Mouse (Mus musculus) hindbrain, postnatal 0 days (tissue): ENCODE data around the gene Slc27a4. TPM values are rescaled to one million over a fixed set of nuclear protein-coding genes. Genes with fewer than 3 reads are reported as not detected.
A peak's percentile ranks its signal among the peaks of the same experiment; 100 is the strongest.

Experiments
- ATAC-seq: fragments of 200-750 bp; cut with Nextera tagmentation; 2 replicates; pipeline ENCODE4 v1.8.0; 2017; ENCODE audit warnings: mild to moderate bottlenecking, moderate TSS enrichment, moderate library complexity
- DNase-seq: peaks from one replicate; pipeline ENCODE4 v3.0.0-alpha.2; 2015; ENCODE audit warnings: low spot score
- H3K27ac ChIP-seq: fragments of 300-500 bp; sonication (generic); 2 replicates; pipeline ENCODE4 v1.5.1; 2014; ENCODE audit warnings: mild to moderate bottlenecking
- H3K27me3 ChIP-seq: fragments of 300-500 bp; sonication (generic); 2 replicates; pipeline ENCODE4 v1.6.1; 2014; ENCODE audit warnings: low read length, mixed read lengths; ENCODE audit not compliant: insufficient read depth
- H3K36me3 ChIP-seq: fragments of 300-500 bp; sonication (generic); 2 replicates; pipeline ENCODE4 v1.6.1; 2014; ENCODE audit warnings: low read length, mixed read lengths; ENCODE audit not compliant: insufficient read depth
- H3K4me1 ChIP-seq: fragments of 300-500 bp; sonication (generic); 2 replicates; pipeline ENCODE4 v1.6.1; 2014; ENCODE audit warnings: antibody characterized with exemption, low read length, mixed read lengths; ENCODE audit not compliant: insufficient read depth
- H3K4me2 ChIP-seq: fragments of 300-500 bp; sonication (generic); 2 replicates; pipeline ENCODE4 v1.6.1; 2014; ENCODE audit warnings: low read depth, mild to moderate bottlenecking, low read length, moderate library complexity, mixed read lengths
- H3K4me3 ChIP-seq: fragments of 300-500 bp; sonication (generic); 2 replicates; pipeline ENCODE4 v1.5.1; 2014; ENCODE audit warnings: low read length
- H3K9ac ChIP-seq: fragments of 300-500 bp; sonication (generic); replicated peaks from 2 replicates; pipeline ENCODE4 v1.6.1; 2014; ENCODE audit warnings: mild to moderate bottlenecking, low read length, moderate library complexity, mixed read lengths
- H3K9me3 ChIP-seq: fragments of 300-500 bp; sonication (generic); 2 replicates; pipeline ENCODE4 v1.6.1; 2016; ENCODE audit warnings: low read length, mixed read lengths
- CTCF ChIP-seq: IDR thresholded peaks from 2 replicates; pipeline ENCODE4 v1.5.1; 2016; ENCODE audit warnings: antibody characterized with exemption, control low read depth, low read depth
- WGBS: fragments of 180-500 bp; shearing (Covaris S2); extraction: QIAGEN DNeasy Blood & Tissue Kit; methylation state at CpG from one replicate; pipeline ENCODE4 v1.1.7; 2014; 5-methylcytosine and 5-hydroxymethylcytosine counted together
- polyA plus RNA-seq: library from polyadenylated mRNA; unstranded; fragments of >200 nt; fragmentation: Nextera tagmentation; extraction: Ambion mirVana; gene quantifications from 2 replicates; pipeline ENCODE4 v1.2.1, GENCODE M21; 2015
- total RNA-seq: library from RNA; depleted of rRNA; stranded (reverse); fragments of >200 nt; gene quantifications from 2 replicates; pipeline ENCODE4 v1.2.3, GENCODE M21; 2014

The Slc27a4 gene
- total and polyA plus RNA-seq, 2 experiments from 2014 or later = 46.4 to 139 TPM

GRCm38 (mm10) chr2:29792772-29793487, 9.5 kb upstream of the Slc27a4 start:
- ATAC-seq (no peak), DNase-seq (no peak)
- WGBS = 96% methylated on average over 2 of the region's 2 CpGs
- H3K4me2 ChIP-seq = no peak overlapping the region
- no peak overlapping the region for H3K9ac ChIP-seq
- no peak overlapping the region for H3K27ac ChIP-seq
- H3K4me1 ChIP-seq = no peaks in the 10 kb centered on the region
- H3K27me3 ChIP-seq = no peaks in the 10 kb centered on the region
- H3K9me3 ChIP-seq = no peaks in the 10 kb centered on the region
- H3K4me3 ChIP-seq = no peak overlapping the region
- H3K36me3 ChIP-seq = peaks cover 36% of the 10 kb centered on the region; the same call in 1 of the 2 replicates
- no peak for TF ChIP-seq CTCF

- Histone ChIP-seq H3K9ac (peak overlapping the region; percentile 94), H3K9me3 (no peaks in the 10 kb centered on the region), H3K4me2 (peak overlapping the region; percentile 75), H3K27me3 (no peaks in the 10 kb centered on the region), H3K4me1 (peaks cover 11% of the 10 kb centered on the region), H3K27ac (peak overlapping the region; percentile 91), H3K4me3 (peak overlapping the region; percentile 92), H3K36me3 (peaks cover 35% of the 10 kb centered on the region)
- ATAC-seq (peak; percentile 85; the same call in 1 of the 2 replicates), DNase-seq (no peak)
- TF ChIP-seq CTCF = no peak
- under 1% methylated on average over 34 of the region's 39 CpGs for WGBS
Measured at GRCm38 (mm10) chr2:29802827-29803201, 380 bp downstream of the Slc27a4 start.

GRCm38 (mm10) chr2:29803400-29803831, 982 bp downstream of the Slc27a4 start:
- peak; percentile 51 for DNase-seq
- TF ChIP-seq CTCF = peak; percentile 61
- Histone ChIP-seq H3K9ac (peak overlapping the region; percentile 94), H3K4me2 (peak overlapping the region; percentile 75), H3K4me1 (peaks cover 11% of the 10 kb centered on the region), H3K36me3 (peaks cover 40% of the 10 kb centered on the region), H3K4me3 (peak overlapping the region; percentile 92), H3K9me3 (no peaks in the 10 kb centered on the region), H3K27ac (peak overlapping the region; percentile 91), H3K27me3 (no peaks in the 10 kb centered on the region)
- 19% methylated on average over 6 of the region's 6 CpGs for WGBS
- peak; percentile 44; the same call in 1 of the 2 replicates for ATAC-seq

GRCm38 (mm10) chr2:29815678-29816371, 13.4 kb downstream of the Slc27a4 start:
- whole genome bisulfite sequencing = 83% methylated on average over 11 of the region's 11 CpGs
- no peaks in the 10 kb centered on the region for H3K9me3 ChIP-seq
- no peak for TF ChIP-seq CTCF

GRCm38 (mm10) chr2:29817426-29818232, 15.2 kb downstream of the Slc27a4 start:
- no peaks in the 10 kb centered on the region for H3K27me3 ChIP-seq
- H3K9ac ChIP-seq = no peak overlapping the region
- H3K27ac ChIP-seq = peak overlapping the region; percentile 92
- no peak overlapping the region for H3K4me3 ChIP-seq
- ATAC-seq (peak; percentile 76), DNase-seq (peak; percentile 92)
- 35% methylated on average over 8 of the region's 8 CpGs for WGBS
- H3K9me3 ChIP-seq = no peaks in the 10 kb centered on the region
- H3K4me1 ChIP-seq = 0 out of 2 replicates have a peak, but pooled peaks cover 3% of the 10 kb centered on the region
- peaks cover 33% of the 10 kb centered on the region for H3K36me3 ChIP-seq
- TF ChIP-seq CTCF = peak; percentile 85
- peak overlapping the region; percentile 38; the same call in 1 of the 2 replicates for H3K4me2 ChIP-seq

More at GRCm38 (mm10) chr2:29815678-29816371, 13.4 kb downstream of the Slc27a4 start:
- Histone ChIP-seq H3K27ac (no peak overlapping the region), H3K4me2 (no peak overlapping the region), H3K4me3 (no peak overlapping the region), H3K9ac (no peak overlapping the region), H3K4me1 (0 out of 2 replicates have a peak, but pooled peaks cover 3% of the 10 kb centered on the region), H3K36me3 (peaks cover 46% of the 10 kb centered on the region), H3K27me3 (no peaks in the 10 kb centered on the region)
- no peak for DNase-seq
- ATAC-seq = no peak

- WGBS = 2% methylated on average over 2 of the region's 2 CpGs
Measured at GRCm38 (mm10) chr2:29819363-29819762, 16.9 kb downstream of the Slc27a4 start.

More at GRCm38 (mm10) chr2:29819363-29819762, 16.9 kb downstream of the Slc27a4 start:
- Histone ChIP-seq H3K27ac (peak overlapping the region; percentile 92), H3K27me3 (no peaks in the 10 kb centered on the region), H3K36me3 (peaks cover 22% of the 10 kb centered on the region), H3K4me2 (peak overlapping the region; percentile 71), H3K4me1 (0 out of 2 replicates have a peak, but pooled peaks cover 3% of the 10 kb centered on the region), H3K4me3 (no peak overlapping the region; the same call in 1 of the 2 replicates), H3K9me3 (no peaks in the 10 kb centered on the region), H3K9ac (no peak overlapping the region)
- DNase-seq (no peak), ATAC-seq (no peak)
- no peak for TF ChIP-seq CTCF
